Mouse (Mus musculus): ENCODE results near the gene Rbp1. TPM values are rescaled to one million over a fixed set of nuclear protein-coding genes. Genes with fewer than 3 reads are reported as not detected.

Rbp1 gene
- polyA plus RNA-seq (2017; shearing (Covaris generic)): not detected

GRCm38 (mm10) chr9:98422656-98423055 lies at the start of gene Rbp1:
Gene Rbp1, plus strand, starts transcription at chr9:98422961.

GRCm38 (mm10) chr9:98485815-98486214 lies 63.1 kb downstream of the Rbp1 start, which contains the start of gene Rbp2:
Gene Rbp2, plus strand, starts transcription at chr9:98486115.

Other genes with a start within 250 kb of the Rbp1 start
- gene Nmnat3, start 135.5 kb upstream of the Rbp1 start, polyA plus RNA-seq (2017; shearing (Covaris generic)): 9.7 TPM
- not detected for gene Rbp2, start 63.2 kb downstream of the Rbp1 start, polyA plus RNA-seq (2017; shearing (Covaris generic))
- 104 TPM for gene Copb2, start 140.8 kb downstream of the Rbp1 start, polyA plus RNA-seq (2017; shearing (Covaris generic))
- 21.5 TPM for gene Mrps22, start 178.7 kb downstream of the Rbp1 start, polyA plus RNA-seq (2017; shearing (Covaris generic))